Mouse (Mus musculus) CH12.LX (cell line): ENCODE results near the gene Cd81.

Source experiments
- BHLHE40 ChIP-seq: IDR thresholded peaks from 2 replicates; pipeline ENCODE4 v1.6.1; 2011; ENCODE audit warnings: mild to moderate bottlenecking, low read depth, low read length, improper control_type of control experiment
- CTCF ChIP-seq, 2 experiments: IDR thresholded peaks in 1 of 2; conservative IDR thresholded peaks in 1 of 2; 2 replicates each; pipeline ENCODE4 v1.5.1; 2011 to 2012; ENCODE audit warnings: low read depth in 2 of 2, low read length in 2 of 2, improper control_type of control experiment in 1 of 2, inconsistent platforms in 1 of 2, mild to moderate bottlenecking in 1 of 2, moderate library complexity in 1 of 2
- MEF2A ChIP-seq: IDR thresholded peaks from 2 replicates; pipeline ENCODE4 v1.6.1; 2014; ENCODE audit warnings: low read depth, mild to moderate bottlenecking, inconsistent platforms, low read length, improper control_type of control experiment, borderline replicate concordance

DNA sequence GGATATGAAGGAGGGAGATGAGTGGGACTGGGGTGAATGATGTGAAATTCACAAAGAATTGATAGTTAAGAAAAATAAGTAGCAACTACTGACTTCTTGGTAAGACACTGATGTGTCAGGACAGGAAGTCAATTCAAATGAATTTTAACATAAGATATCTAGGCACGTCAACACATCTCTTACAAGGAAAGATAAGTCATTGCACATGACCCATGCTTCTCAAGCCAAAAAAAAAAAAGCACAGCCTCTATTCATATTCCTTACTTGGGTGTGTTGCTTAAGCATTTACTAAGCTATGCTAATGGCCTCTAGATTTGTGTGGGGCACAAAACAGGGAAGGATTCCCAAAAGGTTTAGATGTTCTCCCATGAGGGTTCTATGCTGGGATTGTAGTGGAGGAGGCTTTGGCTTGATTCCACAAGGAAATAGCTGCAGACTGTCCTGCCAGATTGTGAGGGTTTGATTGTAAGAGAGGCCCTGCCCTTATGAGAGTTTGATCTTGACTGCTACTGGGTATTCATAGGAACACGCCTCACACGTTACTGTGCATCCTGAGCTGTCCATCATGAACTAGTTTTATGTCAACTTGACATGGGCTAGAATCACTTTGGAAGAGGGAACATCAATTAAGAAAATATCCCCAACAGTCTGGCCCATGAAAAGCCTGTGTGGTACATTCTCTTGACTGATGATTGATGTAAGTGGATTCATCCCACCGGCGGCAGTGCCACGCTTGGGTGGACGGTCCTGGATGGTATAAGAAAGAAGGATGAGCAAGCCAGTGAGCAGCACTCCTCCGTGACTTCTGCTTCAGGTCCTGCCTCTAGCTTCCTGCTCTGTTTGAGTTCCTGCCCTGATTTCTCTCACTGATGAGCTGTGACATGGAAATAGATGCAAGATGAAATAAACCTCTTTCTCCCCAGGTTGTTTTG lies 17.8 kb upstream of the Cd81 start:
- TF ChIP-seq MEF2A (no peak), CTCF (conservative IDR thresholded peaks at IDR 0.05 in 1 of 2, IDR thresholded peaks at IDR 0.05 in 1 of 2; ENCODE audit: low read depth in 2 of 2, low read length in 2 of 2) (no peak), BHLHE40 (no peak)
